Mouse (Mus musculus) left cerebral cortex, adult 2 months (tissue): ENCODE measurements around the gene Naxd. TPM values are rescaled to one million over a fixed set of nuclear protein-coding genes. Genes with fewer than 3 reads are reported as not detected.
A peak's percentile ranks its signal among the peaks of the same experiment; 100 is the strongest.
"Not testable (repeated sequence)": the region's sequence is repeated elsewhere in the genome, so short reads cannot be mapped to it uniquely, and the experiment has no call there.

Experiments used
- DNase-seq, 2 experiments: peaks; one replicate each; pipeline ENCODE4 v3.0.0; 2021 to 2022; ENCODE audit warnings: low spot score in 2 of 2, mixed read lengths in 1 of 2; ENCODE audit errors: extremely low spot score in 1 of 2
- H3K27ac ChIP-seq: fragments of 200-600 bp; 2 replicates; pipeline ENCODE4 v1.8.1; 2022
- H3K4me3 ChIP-seq: fragments of 200-600 bp; 2 replicates; pipeline ENCODE4 v1.8.1; 2022
- CTCF ChIP-seq: fragments of 200-600 bp; IDR thresholded peaks from 2 replicates; pipeline ENCODE4 v1.8.1; 2022; ENCODE audit warnings: antibody characterized with exemption, mild to moderate bottlenecking, moderate library complexity
- intact Hi-C: fragments of 180-260 bp; cut with DNase I; formaldehyde crosslinking; loops from one replicate; pipeline ENCODE4 v1.15.1; 2025
- total RNA-seq, 2 experiments: library from RNA; stranded (reverse); gene quantifications; 2 replicates each; pipeline ENCODE4 v1.2.3; 2021

Naxd gene
- total RNA-seq, 2 experiments from 2014 or later, result 52.8 to 54.6 TPM

- intact Hi-C loops, result no loop called here
- no peak for DNase-seq
Observed at GRCm38 (mm10) chr8:11523331-11523730, 26.0 kb downstream of the Naxd start.

GRCm38 (mm10) chr8:11530155-11530770, 33.0 kb downstream of the Naxd start:
- no peak overlapping the region for H3K27ac ChIP-seq
- intact Hi-C loops, result no loop called here
- TF ChIP-seq CTCF, result no peak
- DNase-seq, result no peak
- no peak overlapping the region for H3K4me3 ChIP-seq

More at GRCm38 (mm10) chr8:11523331-11523730, 26.0 kb downstream of the Naxd start:
- H3K4me3 ChIP-seq, result no peak overlapping the region
- TF ChIP-seq CTCF, result no peak
- no peak overlapping the region for H3K27ac ChIP-seq

GRCm38 (mm10) chr8:11530849-11531248, 33.5 kb downstream of the Naxd start:
- TF ChIP-seq CTCF, result no peak
- intact Hi-C loops, result no loop called here
- Histone ChIP-seq H3K4me3 (no peak overlapping the region), H3K27ac (no peak overlapping the region)
- DNase-seq, result no peak

- H3K27ac ChIP-seq, result no peak overlapping the region
- H3K4me3 ChIP-seq, result no peak overlapping the region
- no peak for TF ChIP-seq CTCF
- intact Hi-C loops, result no loop called here
- DNase-seq, result no peak
Observed at GRCm38 (mm10) chr8:11534494-11534893, 37.2 kb downstream of the Naxd start.

GRCm38 (mm10) chr8:11539049-11539448, 41.7 kb downstream of the Naxd start:
- TF ChIP-seq CTCF, result no peak
- Histone ChIP-seq H3K4me3 (no peak overlapping the region), H3K27ac (no peak overlapping the region)
- DNase-seq, result no peak
- intact Hi-C loops, result no loop called here

GRCm38 (mm10) chr8:11540182-11540581, 42.9 kb downstream of the Naxd start:
- intact Hi-C loops, result loop anchor here (5.0 kb wide), 1 partner anchor 162 kb away; the partner anchor contains the start of gene 1700016D06Rik
- Histone ChIP-seq H3K4me3 (no peak overlapping the region), H3K27ac (no peak overlapping the region)
- TF ChIP-seq CTCF, result no peak
- no peak for DNase-seq

GRCm38 (mm10) chr8:11542031-11542430, 44.7 kb downstream of the Naxd start:
- no peak for TF ChIP-seq CTCF
- intact Hi-C loops, result loop anchor here (5.0 kb wide), 1 partner anchor 160 kb away; the partner anchor contains the start of gene 1700016D06Rik
- H3K27ac ChIP-seq, result no peak overlapping the region
- H3K4me3 ChIP-seq, result no peak overlapping the region
- DNase-seq, result no peak

GRCm38 (mm10) chr8:11542866-11543265, 45.6 kb downstream of the Naxd start:
- Histone ChIP-seq H3K4me3 (no peak overlapping the region), H3K27ac (no peak overlapping the region)
- intact Hi-C loops, result loop anchor here (5.0 kb wide), 1 partner anchor 159 kb away; the partner anchor contains the start of gene 1700016D06Rik
- DNase-seq, result no peak
- no peak for TF ChIP-seq CTCF

- Histone ChIP-seq H3K27ac (no peak overlapping the region), H3K4me3 (no peak overlapping the region)
- peak; percentile 56 for TF ChIP-seq CTCF
- intact Hi-C loops, result loop anchor here (5.0 kb wide), 1 partner anchor 158 kb away; the partner anchor contains the start of gene 1700016D06Rik
- DNase-seq, result peak in 1 of 2 experiments; percentile 52
Observed at GRCm38 (mm10) chr8:11544386-11544785, 47.1 kb downstream of the Naxd start.

GRCm38 (mm10) chr8:11547063-11547462, 49.8 kb downstream of the Naxd start:
- intact Hi-C loops, result no loop called here
- peak; percentile 26; the same call in 1 of the 2 replicates for TF ChIP-seq CTCF
- DNase-seq, result no peak
- Histone ChIP-seq H3K27ac (no peak overlapping the region), H3K4me3 (no peak overlapping the region)

- H3K27ac ChIP-seq, result no peak overlapping the region
Observed at GRCm38 (mm10) chr8:11549706-11550105, 52.4 kb downstream of the Naxd start.

GRCm38 (mm10) chr8:11550281-11550948, 53.1 kb downstream of the Naxd start, which contains the start of gene Cars2:
Gene Cars2, minus strand, starts transcription at chr8:11550783.
- H3K27ac ChIP-seq, result peak within 1 kb of the TSS; percentile 90
- no peak for TF ChIP-seq CTCF
- intact Hi-C loops, result loop anchor here (10.0 kb wide), 1 partner anchor 1576 kb away; the partner anchor contains the start of genes Abhd13 and Lig4
- H3K4me3 ChIP-seq, result peak within 1 kb of the TSS; percentile 72
- DNase-seq, result peak; percentile 83 to 87

More at GRCm38 (mm10) chr8:11549706-11550105, 52.4 kb downstream of the Naxd start:
- peak overlapping the region; percentile 72 for H3K4me3 ChIP-seq
- TF ChIP-seq CTCF, result peak; percentile 59
- DNase-seq, result no peak
- intact Hi-C loops, result loop anchor here (10.0 kb wide), 1 partner anchor 1575 kb away; the partner anchor contains the start of genes Abhd13 and Lig4

- H3K4me3 ChIP-seq, H3K27ac ChIP-seq, DNase-seq: not testable (repeated sequence)
- intact Hi-C loops, result loop anchor here (10.0 kb wide), 1 partner anchor 1577 kb away; the partner anchor contains the start of genes Abhd13 and Lig4
Observed at GRCm38 (mm10) chr8:11551497-11551896, 54.2 kb downstream of the Naxd start.
